Mouse (Mus musculus) left cerebral cortex, adult 9 months (tissue): ENCODE measurements at regions not wholly inside any gene's neighbourhood (a gene's known extent, or its start where the extent isn't known, plus 50 kb on each side); places are given as distances from the start of the nearest gene placed in this dataset.
"Not testable (repeated sequence)": the region's sequence is repeated elsewhere in the genome, so short reads cannot be mapped to it uniquely, and the experiment has no call there.

Experiments
- DNase-seq, 2 experiments: peaks; one replicate each; pipeline ENCODE4 v3.0.0; 2022; ENCODE audit warnings: low spot score in 2 of 2

- DNase-seq: no peak
Observed at GRCm38 (mm10) chr19:19770990-19771389, 619.8 kb downstream of the Anxa1 start.

GRCm38 (mm10) chr19:19750069-19750599, 639.1 kb upstream of the Rorb start:
- DNase-seq: not testable (repeated sequence)

- DNase-seq: no peak
Observed at GRCm38 (mm10) chr19:19747821-19748488, 637.0 kb upstream of the Rorb start.

- DNase-seq: no peak
Observed at GRCm38 (mm10) chr19:19719939-19720338, 608.9 kb upstream of the Rorb start.
